Mouse (Mus musculus) forebrain, embryonic 13.5 days (tissue): ENCODE measurements around the gene Chaf1b. TPM values are rescaled to one million over a fixed set of nuclear protein-coding genes. Genes with fewer than 3 reads are reported as not detected.

Experiments
- ATAC-seq: fragments of 200-750 bp; cut with Nextera tagmentation; 2 replicates; pipeline ENCODE4 v1.8.0; 2017
- H3K27ac ChIP-seq: fragments of 300-500 bp; sonication (generic); 2 replicates; pipeline ENCODE4 v1.5.1; 2015; ENCODE audit warnings: inconsistent platforms, mild to moderate bottlenecking, moderate library complexity
- H3K27me3 ChIP-seq: fragments of 300-500 bp; sonication (generic); 2 replicates; pipeline ENCODE4 v1.6.1; 2015; ENCODE audit warnings: mild to moderate bottlenecking, inconsistent platforms
- H3K36me3 ChIP-seq: fragments of 300-500 bp; sonication (generic); 2 replicates; pipeline ENCODE4 v1.6.1; 2015; ENCODE audit warnings: mild to moderate bottlenecking, inconsistent platforms; ENCODE audit not compliant: poor library complexity, severe bottlenecking
- H3K4me1 ChIP-seq: fragments of 300-500 bp; sonication (generic); 2 replicates; pipeline ENCODE4 v1.6.1; 2015; ENCODE audit warnings: inconsistent platforms
- H3K4me2 ChIP-seq: fragments of 300-500 bp; sonication (generic); 2 replicates; pipeline ENCODE4 v1.6.1; 2015; ENCODE audit warnings: inconsistent platforms, mild to moderate bottlenecking, moderate library complexity
- H3K4me3 ChIP-seq: fragments of 300-500 bp; sonication (generic); 2 replicates; pipeline ENCODE4 v1.5.1; 2015; ENCODE audit warnings: mild to moderate bottlenecking, inconsistent platforms
- H3K9ac ChIP-seq: fragments of 300-500 bp; sonication (generic); 2 replicates; pipeline ENCODE4 v1.6.1; 2015; ENCODE audit warnings: mild to moderate bottlenecking, inconsistent platforms
- H3K9me3 ChIP-seq: fragments of 300-500 bp; sonication (generic); replicated peaks from 2 replicates; pipeline ENCODE4 v1.6.1; 2016; ENCODE audit warnings: inconsistent platforms
- WGBS: fragments of 180-500 bp; shearing (Covaris S2); methylation state at CpG from one replicate; pipeline ENCODE4 v1.1.7; 2015; 5-methylcytosine and 5-hydroxymethylcytosine counted together
- polyA plus RNA-seq: library from polyadenylated mRNA; unstranded; fragments of >200 nt; fragmentation: Nextera tagmentation; extraction: Ambion mirVana; gene quantifications from 2 replicates; pipeline ENCODE4 v1.2.1, GENCODE M21; 2015

Gene Chaf1b
- polyA plus RNA-seq, 1 experiment from 2014 or later, result 70.0 TPM

GRCm38 (mm10) chr16:93890948-93891604 lies 7.4 kb downstream of the Chaf1b start:
- whole genome bisulfite sequencing, result 91% methylated on average over 12 of the region's 12 CpGs
- ATAC-seq, result no peak
- peaks cover 98% of the 10 kb centered on the region for H3K36me3 ChIP-seq

GRCm38 (mm10) chr16:93893285-93893684 lies 9.6 kb downstream of the Chaf1b start:
- no peak overlapping the region for H3K4me2 ChIP-seq
- H3K4me3 ChIP-seq, result no peak overlapping the region
- 87% methylated on average over 5 of the region's 5 CpGs for WGBS
- H3K4me1 ChIP-seq, result no peaks in the 10 kb centered on the region
- no peak overlapping the region for H3K9ac ChIP-seq
- H3K9me3 ChIP-seq, result no peaks in the 10 kb centered on the region
- peaks cover 81% of the 10 kb centered on the region for H3K36me3 ChIP-seq
- no peak overlapping the region for H3K27ac ChIP-seq
- no peaks in the 10 kb centered on the region for H3K27me3 ChIP-seq
- ATAC-seq, result no peak

More at GRCm38 (mm10) chr16:93890948-93891604, 7.4 kb downstream of the Chaf1b start:
- H3K4me3 ChIP-seq, result no peak overlapping the region
- H3K9me3 ChIP-seq, result no peaks in the 10 kb centered on the region
- no peak overlapping the region for H3K27ac ChIP-seq
- no peaks in the 10 kb centered on the region for H3K4me1 ChIP-seq
- H3K27me3 ChIP-seq, result no peaks in the 10 kb centered on the region
- H3K9ac ChIP-seq, result no peak overlapping the region
- H3K4me2 ChIP-seq, result no peak overlapping the region

GRCm38 (mm10) chr16:93903027-93903426 lies 19.3 kb downstream of the Chaf1b start:
- Histone ChIP-seq H3K9ac (no peak overlapping the region), H3K4me2 (no peak overlapping the region), H3K9me3 (no peaks in the 10 kb centered on the region), H3K36me3 (peaks cover 76% of the 10 kb centered on the region), H3K27me3 (no peaks in the 10 kb centered on the region), H3K4me3 (no peak overlapping the region), H3K27ac (no peak overlapping the region), H3K4me1 (no peaks in the 10 kb centered on the region)
- ATAC-seq, result no peak
- 83% methylated on average over 6 of the region's 6 CpGs for WGBS

- Histone ChIP-seq H3K9ac (no peak overlapping the region), H3K4me1 (no peaks in the 10 kb centered on the region), H3K27ac (peak overlapping the region; percentile 48), H3K9me3 (no peaks in the 10 kb centered on the region), H3K27me3 (no peaks in the 10 kb centered on the region), H3K4me3 (no peak overlapping the region), H3K36me3 (peaks cover 52% of the 10 kb centered on the region), H3K4me2 (no peak overlapping the region)
- 72% methylated on average over 11 of the region's 11 CpGs for WGBS
- ATAC-seq, result peak; percentile 81
Measured at GRCm38 (mm10) chr16:93906156-93907014, 22.7 kb downstream of the Chaf1b start.

- Histone ChIP-seq H3K9ac (no peak overlapping the region), H3K4me1 (no peaks in the 10 kb centered on the region), H3K4me3 (no peak overlapping the region), H3K27ac (no peak overlapping the region), H3K27me3 (no peaks in the 10 kb centered on the region), H3K9me3 (no peaks in the 10 kb centered on the region), H3K36me3 (peaks cover 38% of the 10 kb centered on the region), H3K4me2 (no peak overlapping the region)
- 77% methylated on average over 5 of the region's 5 CpGs for WGBS
- ATAC-seq, result no peak
Measured at GRCm38 (mm10) chr16:93907761-93908160, 24.1 kb downstream of the Chaf1b start.

GRCm38 (mm10) chr16:93908196-93908595 lies 24.5 kb downstream of the Chaf1b start:
- no peak for ATAC-seq
- WGBS, result 91% methylated on average over 8 of the region's 8 CpGs
- no peak overlapping the region for H3K9ac ChIP-seq

GRCm38 (mm10) chr16:93909936-93910335 lies 26.2 kb downstream of the Chaf1b start:
- H3K4me3 ChIP-seq, result no peak overlapping the region
- no peak overlapping the region for H3K4me2 ChIP-seq
- WGBS, result 91% methylated on average over 3 of the region's 3 CpGs
- no peaks in the 10 kb centered on the region for H3K4me1 ChIP-seq
- no peaks in the 10 kb centered on the region for H3K9me3 ChIP-seq
- H3K9ac ChIP-seq, result no peak overlapping the region
- peaks cover 19% of the 10 kb centered on the region for H3K36me3 ChIP-seq
- ATAC-seq, result no peak
- H3K27me3 ChIP-seq, result no peaks in the 10 kb centered on the region
- no peak overlapping the region for H3K27ac ChIP-seq

More at GRCm38 (mm10) chr16:93908196-93908595, 24.5 kb downstream of the Chaf1b start:
- H3K4me3 ChIP-seq, result no peak overlapping the region
- H3K9me3 ChIP-seq, result no peaks in the 10 kb centered on the region
- H3K36me3 ChIP-seq, result peaks cover 34% of the 10 kb centered on the region
- H3K4me2 ChIP-seq, result no peak overlapping the region
- H3K27me3 ChIP-seq, result no peaks in the 10 kb centered on the region
- no peak overlapping the region for H3K27ac ChIP-seq
- no peaks in the 10 kb centered on the region for H3K4me1 ChIP-seq

- no peak for ATAC-seq
- 70% methylated on average over 28 of the region's 28 CpGs for WGBS
- Histone ChIP-seq H3K9ac (no peak overlapping the region), H3K4me1 (no peaks in the 10 kb centered on the region), H3K27me3 (no peaks in the 10 kb centered on the region), H3K36me3 (peaks cover 14% of the 10 kb centered on the region; the same call in 1 of the 2 replicates), H3K9me3 (no peaks in the 10 kb centered on the region), H3K4me2 (no peak overlapping the region), H3K27ac (no peak overlapping the region), H3K4me3 (no peak overlapping the region)
Measured at GRCm38 (mm10) chr16:93910735-93911665, 27.3 kb downstream of the Chaf1b start.

- 84% methylated on average over 5 of the region's 5 CpGs for WGBS
Measured at GRCm38 (mm10) chr16:93912158-93912557, 28.5 kb downstream of the Chaf1b start.

GRCm38 (mm10) chr16:93912808-93913207 lies 29.1 kb downstream of the Chaf1b start:
- Histone ChIP-seq H3K36me3 (no peaks in the 10 kb centered on the region), H3K27ac (no peak overlapping the region), H3K4me2 (no peak overlapping the region), H3K4me1 (no peaks in the 10 kb centered on the region), H3K9ac (no peak overlapping the region), H3K9me3 (no peaks in the 10 kb centered on the region), H3K4me3 (no peak overlapping the region), H3K27me3 (no peaks in the 10 kb centered on the region)
- ATAC-seq, result no peak
- WGBS, result 78% methylated on average over 3 of the region's 3 CpGs

More at GRCm38 (mm10) chr16:93912158-93912557, 28.5 kb downstream of the Chaf1b start:
- H3K9ac ChIP-seq, result no peak overlapping the region
- H3K4me3 ChIP-seq, result no peak overlapping the region
- H3K4me2 ChIP-seq, result no peak overlapping the region
- no peak for ATAC-seq
- H3K27ac ChIP-seq, result no peak overlapping the region
- no peaks in the 10 kb centered on the region for H3K9me3 ChIP-seq
- H3K4me1 ChIP-seq, result no peaks in the 10 kb centered on the region
- H3K36me3 ChIP-seq, result peaks cover 3% of the 10 kb centered on the region; the same call in 1 of the 2 replicates
- no peaks in the 10 kb centered on the region for H3K27me3 ChIP-seq

GRCm38 (mm10) chr16:93913881-93914576 lies 30.3 kb downstream of the Chaf1b start:
- ATAC-seq, result no peak
- H3K27me3 ChIP-seq, result no peaks in the 10 kb centered on the region
- 0 out of 2 replicates have a peak, but pooled peaks cover 3% of the 10 kb centered on the region for H3K4me1 ChIP-seq
- H3K27ac ChIP-seq, result no peak overlapping the region
- H3K36me3 ChIP-seq, result no peaks in the 10 kb centered on the region
- no peak overlapping the region for H3K4me2 ChIP-seq
- no peak overlapping the region for H3K4me3 ChIP-seq
- WGBS, result 76% methylated on average over 10 of the region's 10 CpGs
- no peaks in the 10 kb centered on the region for H3K9me3 ChIP-seq
- H3K9ac ChIP-seq, result no peak overlapping the region
